Mouse (Mus musculus): ENCODE measurements around the gene Glt1d1.
A peak's percentile ranks its signal among the peaks of the same experiment; 100 is the strongest.

Gene Glt1d1

DNA sequence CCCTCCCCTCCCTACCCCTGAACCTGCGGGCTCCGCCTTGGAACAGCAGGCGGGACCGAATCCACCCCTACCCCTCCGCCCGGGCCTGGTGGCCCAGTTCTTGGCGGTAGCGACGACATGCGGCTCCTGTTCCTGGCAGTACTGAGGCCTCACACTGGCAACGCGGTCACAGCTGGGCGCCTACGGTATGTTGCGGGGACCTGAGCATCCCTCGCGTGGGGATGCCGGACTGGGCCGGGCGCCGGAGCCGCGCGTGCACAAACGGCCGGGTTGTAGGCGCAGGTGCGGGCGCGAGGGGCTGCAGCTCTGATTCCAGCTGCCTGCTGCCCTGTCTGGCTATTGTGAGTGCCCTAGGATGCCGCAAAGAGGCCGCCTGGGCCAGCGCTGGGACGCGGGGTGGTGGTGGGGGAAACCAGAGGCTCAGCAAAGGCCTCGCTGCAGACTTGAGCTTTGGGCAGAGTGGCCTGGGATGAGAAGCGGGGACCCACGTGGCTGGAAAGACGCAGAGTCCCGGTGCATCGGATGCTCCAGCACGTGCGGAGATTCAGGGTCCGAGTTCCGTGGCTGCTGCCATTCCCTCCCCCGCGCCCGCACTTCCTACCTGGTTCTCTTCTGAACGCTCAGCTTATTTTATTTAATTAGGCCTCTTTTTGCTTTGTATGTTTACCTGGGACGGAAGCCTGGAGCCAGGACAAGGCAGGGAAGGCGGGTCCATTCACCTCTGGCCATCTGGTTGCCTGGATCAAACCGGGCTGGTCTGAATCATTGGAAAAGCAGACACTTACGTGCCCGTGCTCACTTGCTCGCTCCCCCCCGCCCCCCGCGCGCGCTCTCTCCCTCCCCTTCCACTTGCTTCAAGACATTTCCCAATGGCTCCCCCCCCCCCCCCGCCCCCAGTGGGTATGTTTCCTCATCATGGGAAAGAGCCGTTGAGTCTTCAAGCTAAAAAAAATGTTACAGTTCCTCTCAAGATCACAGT, at the start of gene Glt1d1, which contains the start of gene Slc15a4:
Gene Glt1d1 (plus strand): TSS at position 96 of the 979 bp plus-strand sequence.
Gene Slc15a4 (minus strand): TSS at position 731 of the 979 bp plus-strand sequence.
- no peak for DNase-seq (ENCODE audit: low read depth, low spot score)

DNA sequence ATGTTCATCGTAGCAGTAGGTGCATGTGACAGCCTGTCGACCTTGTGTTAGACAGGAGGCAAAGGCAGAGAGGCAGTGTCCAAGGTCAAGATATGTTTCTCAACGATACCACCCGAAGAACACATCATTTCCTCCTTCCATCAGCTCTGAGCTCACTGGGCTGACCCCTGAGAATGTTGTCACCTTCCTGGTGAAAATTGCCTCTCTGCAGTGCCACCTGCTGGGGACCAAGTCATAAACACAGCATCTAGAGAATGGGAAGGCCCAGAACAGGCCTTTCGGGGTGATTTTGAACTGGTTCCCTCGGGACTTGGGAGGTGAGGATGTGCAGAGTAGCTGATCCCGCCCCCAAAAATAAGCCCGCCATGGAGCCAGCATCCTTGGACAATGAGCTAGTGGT, 48.4 kb upstream of the Glt1d1 start:
- DNase-seq (ENCODE audit: low read depth, low spot score) = no peak

DNA sequence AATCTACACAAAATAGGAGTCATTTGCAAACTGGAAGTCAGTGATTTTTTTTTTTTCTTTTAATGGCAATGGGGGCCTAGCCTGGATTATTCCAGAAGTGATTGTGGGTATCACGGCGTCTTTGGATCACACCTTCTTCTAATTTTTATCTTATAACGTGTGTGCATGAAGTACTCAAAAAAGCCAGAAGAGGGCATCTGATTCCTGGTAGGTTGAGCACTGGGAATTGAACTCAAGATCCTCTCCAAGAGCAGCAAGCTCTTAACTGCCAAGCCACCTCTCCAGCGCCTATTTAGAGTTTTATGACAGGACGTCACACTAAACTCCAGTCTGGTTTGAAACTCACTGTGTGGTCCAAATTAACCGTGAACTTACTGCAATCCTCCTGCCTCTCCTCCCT, 44.2 kb upstream of the Glt1d1 start:
- peak; percentile 12 for DNase-seq (ENCODE audit: low read depth, low spot score)

DNA sequence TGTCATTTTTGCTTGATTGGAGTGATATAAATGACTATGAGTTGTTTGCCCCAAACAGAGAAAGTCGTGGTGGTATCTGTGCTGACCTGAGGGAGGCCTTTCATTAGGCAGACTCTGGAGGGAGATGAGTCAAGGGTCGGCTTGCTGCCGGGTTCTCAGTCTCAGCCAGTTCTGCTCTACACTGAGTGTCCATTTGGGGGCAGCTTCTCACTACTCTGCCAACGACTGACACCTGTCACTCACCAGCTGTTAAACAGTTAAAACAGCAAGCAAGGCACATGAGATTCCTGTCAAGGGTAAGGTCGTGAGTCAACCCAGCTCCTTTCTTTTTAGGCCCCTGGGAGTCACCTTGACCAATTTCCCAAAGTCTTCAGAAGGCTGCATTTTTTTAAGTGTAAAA, 39.7 kb upstream of the Glt1d1 start:
- no peak for DNase-seq (ENCODE audit: low read depth, low spot score)

DNA sequence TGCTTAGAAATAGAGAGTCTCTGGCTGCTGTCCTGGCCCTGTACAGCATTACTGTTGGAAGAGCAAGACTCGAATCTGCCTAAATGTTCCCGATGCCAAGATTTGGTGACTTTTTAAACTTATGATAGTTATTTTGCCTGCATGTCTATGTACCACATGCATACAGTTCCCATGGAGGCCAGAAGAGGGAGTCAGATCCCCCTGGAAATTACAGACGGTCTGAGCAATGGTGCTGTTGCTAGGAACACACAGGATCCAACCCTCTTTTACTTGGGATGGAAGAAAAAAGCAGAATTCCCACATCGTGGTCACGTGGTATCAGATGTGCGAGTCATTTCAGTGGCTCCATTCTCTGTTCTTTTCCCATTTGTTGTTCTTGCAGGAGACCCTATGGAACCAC, 39.2 kb upstream of the Glt1d1 start:
- DNase-seq (ENCODE audit: low read depth, low spot score) = no peak

DNA sequence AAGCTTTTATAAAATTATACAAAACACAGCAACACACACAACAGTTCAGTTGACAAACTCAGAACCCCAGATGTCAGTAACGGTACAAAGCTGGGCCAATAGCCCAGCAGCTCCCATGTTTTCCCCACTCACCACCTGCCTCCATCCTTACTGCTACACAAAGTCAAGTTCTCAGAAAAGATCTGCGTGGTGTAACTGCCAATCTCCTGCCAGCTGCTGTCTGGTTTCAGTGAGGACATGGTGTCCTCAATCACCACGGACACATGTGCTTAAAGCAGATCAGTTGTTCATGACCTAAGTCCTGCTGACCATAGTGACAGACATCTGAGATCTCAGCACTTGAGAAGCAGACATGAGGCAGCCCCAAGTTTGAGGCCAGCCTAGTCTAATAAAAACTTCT, 36.4 kb upstream of the Glt1d1 start:
- no peak for DNase-seq (ENCODE audit: low read depth, low spot score)

DNA sequence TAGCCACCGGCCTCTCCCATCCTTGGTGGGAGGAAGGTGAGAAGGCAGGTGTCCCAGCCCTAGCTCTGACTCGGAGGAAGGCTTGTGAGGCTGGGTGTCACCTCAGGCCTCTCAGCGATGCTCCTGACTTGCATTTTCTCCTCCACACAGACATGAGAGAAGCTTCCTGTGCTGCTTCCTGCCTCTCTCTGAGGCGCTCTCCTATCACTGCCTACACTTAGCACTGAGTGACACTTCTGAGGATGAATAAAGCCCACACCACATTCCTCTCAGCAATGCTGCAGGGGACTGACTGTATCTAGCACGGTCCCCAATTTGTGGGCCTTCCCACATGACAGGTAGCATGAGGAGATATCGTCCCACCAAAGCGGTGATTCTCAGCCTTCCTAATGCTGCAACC, 35.2 kb upstream of the Glt1d1 start:
- DNase-seq (ENCODE audit: low read depth, low spot score) = no peak

DNA sequence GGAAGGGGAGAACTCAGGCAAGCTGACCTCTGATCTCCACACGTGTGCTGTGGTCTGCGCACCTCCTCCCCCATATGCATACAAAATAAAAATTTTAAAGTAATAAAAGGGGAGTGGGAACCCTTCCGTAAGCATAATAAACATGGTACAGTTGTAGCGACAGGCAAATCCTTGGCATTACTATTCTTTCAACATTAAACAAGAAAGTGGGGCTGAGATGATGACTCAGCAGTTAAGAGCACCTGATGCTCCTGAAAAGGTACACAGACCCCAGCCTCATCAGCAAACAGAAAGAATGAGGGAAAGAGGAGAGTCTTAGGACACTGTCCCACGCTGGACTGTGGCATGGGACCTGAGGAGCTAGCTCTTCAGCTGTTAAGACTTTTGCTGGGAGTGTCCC, 29.1 kb upstream of the Glt1d1 start:
- no peak for DNase-seq (ENCODE audit: low read depth, low spot score)

DNA sequence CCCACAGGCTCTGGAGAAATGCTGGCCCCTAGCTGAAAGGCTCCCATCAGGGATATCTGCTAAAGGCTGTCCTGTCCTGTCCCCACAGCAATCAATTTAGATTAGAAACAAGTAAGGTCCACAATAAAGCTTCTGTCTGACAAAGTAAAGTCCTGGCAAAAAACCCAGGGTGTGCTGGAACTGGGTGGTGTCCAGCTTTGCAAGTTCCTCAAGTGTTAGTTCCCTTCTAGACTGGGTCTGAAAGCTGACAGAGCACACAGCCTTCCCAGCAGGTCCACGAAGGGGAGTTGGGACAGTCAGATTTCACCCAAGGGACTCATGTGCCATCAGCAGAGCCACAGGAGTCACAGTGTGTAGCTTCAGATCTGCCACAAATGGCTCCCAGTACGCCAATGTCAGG, 24.6 kb upstream of the Glt1d1 start:
- no peak for DNase-seq (ENCODE audit: low read depth, low spot score)

DNA sequence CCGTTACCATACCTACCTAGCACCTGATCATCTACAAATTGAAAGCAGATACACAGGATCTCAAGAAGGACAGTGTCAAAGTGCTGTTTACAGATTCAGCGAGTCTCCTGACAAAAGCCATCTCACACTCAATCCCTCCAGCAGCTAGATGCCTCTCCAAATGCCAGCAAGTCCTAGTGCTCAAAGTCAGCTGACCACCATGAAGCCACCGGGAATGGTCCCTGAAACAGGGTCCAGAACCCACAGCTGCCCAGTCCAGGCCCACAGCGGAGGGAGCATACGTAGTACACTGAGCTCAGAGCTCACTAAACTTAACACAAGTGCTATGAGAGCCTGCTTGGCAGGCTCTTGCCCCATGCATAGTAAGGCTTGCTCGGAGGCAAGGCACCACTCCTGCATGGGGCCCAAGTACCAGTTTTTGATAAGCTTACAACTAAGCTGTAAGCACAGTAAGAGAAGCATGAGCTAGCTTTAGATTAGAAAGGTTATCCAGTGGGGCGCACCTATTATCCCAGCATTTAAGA, 22.8 kb upstream of the Glt1d1 start:
- no peak for DNase-seq (ENCODE audit: low read depth, low spot score)

DNA sequence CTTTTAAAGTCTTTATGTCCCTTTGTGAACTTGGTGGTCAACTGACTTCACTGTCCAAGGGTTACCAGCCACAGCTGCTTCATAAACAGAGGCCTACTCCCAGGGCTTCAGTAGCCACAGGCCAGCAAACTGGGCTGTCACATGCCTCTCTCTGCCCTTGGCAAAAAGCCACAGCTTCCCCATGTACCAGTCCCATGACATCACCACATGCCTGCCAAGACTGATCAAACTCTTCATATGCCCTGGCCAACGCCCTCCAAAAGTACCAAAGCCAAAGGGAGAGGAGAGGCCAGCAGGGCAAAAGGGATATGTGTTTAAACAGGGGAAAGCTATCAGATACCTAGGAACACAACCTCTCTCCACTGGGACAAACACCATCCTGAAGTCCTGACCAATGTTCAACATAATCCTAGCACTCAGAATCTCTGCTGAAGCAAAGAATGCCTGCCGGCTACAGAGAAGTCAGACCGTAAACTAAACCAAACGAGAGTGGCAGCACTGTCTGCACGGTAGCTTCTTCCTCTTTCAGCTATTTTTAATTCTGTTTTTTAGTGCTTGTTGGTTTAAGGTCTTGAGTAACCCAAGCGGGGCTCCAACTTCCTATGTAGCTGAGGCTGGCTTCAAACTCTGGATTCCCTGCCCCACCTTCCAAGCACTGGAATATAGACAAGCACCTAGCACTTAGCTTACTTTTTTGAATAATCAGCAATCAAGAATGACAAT, 21.1 kb upstream of the Glt1d1 start:
- no peak for DNase-seq (ENCODE audit: low read depth, low spot score)

DNA sequence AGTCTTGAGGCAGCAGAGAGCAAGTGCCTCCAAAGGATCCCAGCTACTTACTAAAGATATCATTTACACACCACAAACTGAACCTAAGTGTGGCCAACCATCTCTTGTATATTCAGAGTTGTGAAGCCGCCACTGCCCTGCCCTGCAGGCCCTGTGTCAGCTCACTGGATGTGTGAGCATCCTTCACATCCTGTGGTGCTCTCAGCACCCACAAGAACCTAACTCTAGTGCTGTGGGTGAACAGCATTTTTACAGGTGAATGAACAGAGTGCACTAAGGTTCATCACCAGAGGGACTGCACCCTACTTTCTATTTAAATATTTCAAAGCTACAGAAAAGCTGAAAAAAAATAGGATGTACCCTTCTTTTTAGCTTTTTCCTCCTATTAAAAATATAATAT, 20.2 kb upstream of the Glt1d1 start:
- no peak for DNase-seq (ENCODE audit: low read depth, low spot score)

DNA sequence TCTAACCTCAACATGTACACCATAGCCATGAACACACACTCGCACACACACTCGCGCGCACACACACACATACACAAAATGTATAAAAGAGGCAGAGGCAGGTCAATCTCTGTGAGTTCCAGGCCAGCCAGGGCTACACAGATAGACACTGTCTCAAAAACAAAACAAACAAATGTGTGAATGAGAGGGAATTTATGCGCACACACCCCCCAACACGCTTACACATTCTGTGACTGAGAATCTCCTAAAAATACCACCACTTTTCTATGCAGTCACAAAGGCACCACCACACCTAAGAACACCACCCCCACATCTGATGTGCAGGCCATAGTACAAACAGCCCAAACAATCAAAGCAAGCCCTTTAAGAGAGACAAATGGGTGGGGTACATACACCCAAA, 19.7 kb upstream of the Glt1d1 start:
- no peak for DNase-seq (ENCODE audit: low read depth, low spot score)

DNA sequence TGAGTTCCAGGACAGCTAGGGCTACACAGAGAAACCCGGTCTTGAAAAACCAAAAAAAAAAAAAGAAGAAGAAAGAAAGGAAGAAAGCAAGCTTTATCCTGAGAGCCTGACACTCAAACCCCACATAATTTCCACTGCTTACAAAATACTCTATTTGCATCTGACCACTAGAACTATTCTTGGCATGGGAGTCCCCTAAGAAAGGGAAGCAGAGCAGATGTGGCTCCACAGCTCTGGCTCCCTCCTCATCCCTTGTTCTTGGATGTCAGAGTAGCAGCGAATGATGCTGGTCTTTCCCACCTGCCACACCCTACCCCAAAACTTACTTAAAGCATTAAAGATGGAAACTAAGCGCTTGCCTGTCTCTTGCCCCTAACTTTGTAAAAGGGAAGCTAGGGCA, 16.6 kb upstream of the Glt1d1 start:
- DNase-seq (ENCODE audit: low read depth, low spot score) = no peak

DNA sequence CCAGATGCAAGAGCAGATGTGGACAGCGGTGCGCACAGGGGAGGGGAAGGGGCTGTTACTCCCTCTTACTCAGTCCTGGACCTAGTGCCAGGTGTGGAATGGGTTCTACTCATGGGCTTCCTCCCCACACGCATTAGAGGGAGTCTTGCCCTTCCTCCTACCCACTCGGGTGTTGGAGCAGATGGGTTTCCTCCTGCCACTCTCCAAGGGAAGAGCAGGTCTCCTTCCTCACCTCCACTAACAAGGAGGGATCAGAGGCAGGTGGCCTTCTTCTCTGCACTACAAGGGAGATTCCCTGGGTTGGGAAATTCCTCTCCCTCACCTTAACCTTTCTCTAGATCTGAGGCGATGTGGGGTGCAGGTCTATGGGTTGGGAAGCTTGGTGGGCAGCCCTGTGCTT, 15.9 kb upstream of the Glt1d1 start:
- DNase-seq (ENCODE audit: low read depth, low spot score) = peak; percentile 16

DNA sequence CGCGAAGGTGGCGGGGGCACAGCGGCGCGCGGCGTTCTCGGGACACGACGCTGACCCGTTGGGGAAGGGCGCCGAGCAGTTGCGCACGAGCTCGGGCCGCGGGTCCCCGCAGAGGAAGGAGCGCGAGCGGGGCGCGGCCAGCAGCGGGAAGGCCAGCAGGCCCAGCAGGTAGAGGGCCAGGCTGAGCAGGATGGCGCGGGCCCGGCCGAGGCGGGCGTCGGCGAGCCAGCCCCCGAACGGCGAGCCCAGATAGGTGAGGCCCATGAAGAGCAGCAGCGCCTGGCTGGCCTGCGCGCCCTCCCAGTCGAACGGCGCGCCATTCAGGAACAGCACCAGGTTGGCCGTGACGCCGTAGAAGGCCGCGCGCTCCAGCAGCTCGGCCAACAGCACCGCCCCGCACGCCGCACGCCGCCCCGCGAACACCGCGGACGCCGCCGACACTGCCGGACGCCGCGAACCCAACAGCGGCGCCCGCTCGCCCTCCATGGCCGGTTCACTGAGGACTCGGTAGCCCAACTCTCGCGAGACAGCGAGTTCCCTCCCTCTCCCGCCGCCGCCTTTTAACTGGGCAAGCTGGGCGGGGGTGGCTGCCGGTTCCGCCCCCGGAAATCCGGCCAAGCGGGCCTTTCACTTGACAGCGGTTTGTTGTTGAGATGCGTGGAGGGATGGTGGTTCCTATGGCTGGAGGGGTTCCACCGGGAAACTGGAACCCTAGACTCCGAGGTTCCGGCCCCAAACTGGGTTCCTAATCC, 15.0 kb upstream of the Glt1d1 start:
- peak; percentile 95 for DNase-seq (ENCODE audit: low read depth, low spot score)

DNA sequence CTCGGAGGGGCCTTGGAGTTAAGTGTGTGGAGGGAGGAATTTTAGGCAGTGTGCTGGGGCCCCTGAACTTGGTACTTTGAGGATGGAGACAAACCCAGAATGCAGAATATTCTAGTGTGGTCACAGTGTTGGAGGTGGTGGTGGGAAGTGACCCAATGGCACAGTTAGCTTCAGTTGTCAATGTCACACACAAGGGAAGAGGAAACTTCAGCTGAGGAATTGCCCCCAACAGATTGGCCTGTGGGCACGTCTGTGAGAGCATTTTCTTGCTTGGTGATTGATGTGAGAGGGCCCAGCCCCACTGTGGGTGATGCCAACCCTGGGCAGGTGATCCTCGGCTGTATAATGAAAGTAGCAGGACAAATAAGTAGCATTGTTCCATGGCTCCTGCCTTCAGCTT, 13.2 kb upstream of the Glt1d1 start:
- DNase-seq (ENCODE audit: low read depth, low spot score) = no peak

DNA sequence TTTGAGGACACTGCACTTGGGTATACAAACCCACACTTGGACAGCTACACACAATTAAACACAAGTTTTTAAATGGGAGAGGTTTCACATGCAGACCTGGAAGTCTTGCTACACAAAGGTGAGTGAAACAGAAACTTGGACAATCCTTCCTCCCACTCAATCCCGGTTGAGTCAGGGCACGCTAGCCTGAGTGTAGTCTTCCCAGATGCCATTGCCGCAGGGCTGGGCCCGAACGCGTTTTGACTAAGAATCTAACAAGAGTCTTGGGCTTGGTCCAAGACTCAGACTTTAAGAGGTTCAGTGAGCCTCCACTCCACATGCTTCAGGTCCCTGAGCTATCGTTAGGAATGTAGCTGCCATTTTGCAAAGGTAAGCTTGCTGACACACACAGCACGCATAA, 11.7 kb upstream of the Glt1d1 start:
- no peak for DNase-seq (ENCODE audit: low read depth, low spot score)

DNA sequence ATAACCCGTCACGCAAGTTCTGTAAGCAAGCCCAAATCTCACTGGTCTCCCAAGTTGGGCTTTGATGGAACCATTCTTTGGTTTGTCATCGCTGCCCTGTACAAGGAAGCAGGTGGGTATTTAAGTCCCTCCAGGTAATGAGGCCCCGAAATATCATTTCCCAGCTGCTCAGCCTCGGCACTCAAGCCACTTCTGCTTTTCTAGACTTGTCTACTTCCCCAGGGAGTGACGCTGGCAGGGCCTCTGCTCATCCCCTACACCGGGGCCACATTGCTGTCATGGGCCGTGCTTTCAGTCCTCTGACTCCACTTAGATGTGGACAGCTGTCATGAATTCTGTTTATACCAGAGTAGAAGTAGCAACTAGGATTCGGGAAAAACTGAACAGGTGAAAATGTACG, 11.0 kb upstream of the Glt1d1 start:
- DNase-seq (ENCODE audit: low read depth, low spot score) = no peak

DNA sequence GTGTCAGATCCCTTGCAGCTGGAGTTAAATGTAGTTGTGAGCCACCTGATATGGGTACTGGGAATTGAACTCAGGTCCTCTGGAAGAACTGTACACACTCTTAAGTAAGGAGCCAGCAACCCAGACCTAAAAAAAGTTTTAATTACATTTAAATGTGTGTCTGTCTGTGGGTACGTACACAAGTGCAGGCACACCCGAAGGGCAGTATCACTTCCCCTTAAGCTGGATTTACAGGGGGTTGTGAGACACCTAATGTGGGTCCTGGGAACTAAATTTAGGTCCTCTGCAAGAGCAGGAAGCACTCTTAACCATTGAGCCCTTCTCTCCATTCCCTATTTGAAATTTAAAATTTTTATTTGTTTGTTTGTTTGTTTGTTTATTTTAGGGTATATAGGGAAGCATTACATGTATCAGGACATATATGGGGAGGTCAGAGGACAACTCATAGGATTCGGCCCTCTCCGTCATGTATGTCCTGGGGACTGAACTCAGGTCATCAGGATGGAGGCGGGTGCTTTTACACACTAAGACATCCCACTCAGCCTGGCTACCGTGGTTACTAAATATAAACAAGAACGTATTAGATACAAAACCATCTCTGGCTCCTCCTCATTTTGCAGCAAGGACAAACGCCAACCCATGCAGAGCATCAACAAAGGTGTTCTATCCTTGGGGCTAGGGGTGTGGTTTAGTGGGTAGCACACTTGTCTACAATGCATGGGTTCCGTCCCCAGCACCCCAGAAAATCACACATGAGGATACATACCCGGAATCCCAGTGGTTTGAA, 7.4 kb upstream of the Glt1d1 start:
- DNase-seq (ENCODE audit: low read depth, low spot score) = no peak

DNA sequence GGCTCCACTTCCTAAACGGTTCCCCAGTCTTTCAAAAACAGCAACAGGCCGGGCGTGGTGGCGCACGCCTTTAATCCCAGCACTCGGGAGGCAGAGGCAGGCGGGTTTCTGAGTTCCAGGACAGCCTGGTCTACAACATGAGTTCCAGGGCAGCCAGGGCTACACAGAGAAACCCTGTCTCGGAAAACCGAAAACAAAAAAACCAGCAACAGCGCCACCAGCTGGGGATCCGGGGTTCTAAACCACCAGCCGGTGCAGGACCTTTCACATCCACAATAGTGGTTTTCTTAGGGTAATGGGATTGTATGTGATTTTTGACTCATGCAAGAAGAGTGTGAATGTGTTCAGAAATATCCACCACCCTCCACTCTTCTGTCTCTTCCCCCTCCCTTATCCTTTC, 4.8 kb upstream of the Glt1d1 start:
- no peak for DNase-seq (ENCODE audit: low read depth, low spot score)
